Mouse (Mus musculus) yolk sac, embryonic 10.5 days (tissue): ENCODE data around the gene Pla2g1b.

ENCODE experiments used
- DNase-seq: peaks from one replicate; pipeline ENCODE4 v3.0.0-alpha.2; 2017; ENCODE audit warnings: low spot score

Gene Pla2g1b

GRCm38 (mm10) chr5:115444130-115444529, 21.9 kb upstream of the Pla2g1b start:
- no peak for DNase-seq

GRCm38 (mm10) chr5:115447108-115447507, 19.0 kb upstream of the Pla2g1b start:
- DNase-seq, result no peak

- DNase-seq, result no peak
Observed at GRCm38 (mm10) chr5:115449247-115449646, 16.8 kb upstream of the Pla2g1b start.

GRCm38 (mm10) chr5:115450410-115451317, 15.4 kb upstream of the Pla2g1b start:
- peak; percentile 9 for DNase-seq

- DNase-seq, result no peak
Observed at GRCm38 (mm10) chr5:115454422-115455090, 11.5 kb upstream of the Pla2g1b start.

GRCm38 (mm10) chr5:115455838-115456237, 10.2 kb upstream of the Pla2g1b start:
- DNase-seq, result no peak

GRCm38 (mm10) chr5:115458918-115459317, 7.1 kb upstream of the Pla2g1b start:
- peak; percentile 36 for DNase-seq

- no peak for DNase-seq
Observed at GRCm38 (mm10) chr5:115464408-115465115, 1.5 kb upstream of the Pla2g1b start.

- DNase-seq, result no peak
Observed at GRCm38 (mm10) chr5:115469791-115470190, 3.7 kb downstream of the Pla2g1b start.

- no peak for DNase-seq
Observed at GRCm38 (mm10) chr5:115470766-115471531, 4.9 kb downstream of the Pla2g1b start.

GRCm38 (mm10) chr5:115473191-115473590, 7.1 kb downstream of the Pla2g1b start:
- no peak for DNase-seq

- no peak for DNase-seq
Observed at GRCm38 (mm10) chr5:115474174-115474828, 8.2 kb downstream of the Pla2g1b start.

GRCm38 (mm10) chr5:115475337-115476106, 9.5 kb downstream of the Pla2g1b start:
- peak; percentile 76 for DNase-seq

GRCm38 (mm10) chr5:115476107-115476727, 10.2 kb downstream of the Pla2g1b start:
- DNase-seq, result no peak

GRCm38 (mm10) chr5:115479561-115479960, 13.5 kb downstream of the Pla2g1b start:
- DNase-seq, result no peak

GRCm38 (mm10) chr5:115480101-115480500, 14.0 kb downstream of the Pla2g1b start:
- no peak for DNase-seq

GRCm38 (mm10) chr5:115482390-115483265, 16.6 kb downstream of the Pla2g1b start:
- DNase-seq, result no peak

GRCm38 (mm10) chr5:115483385-115483784, 17.3 kb downstream of the Pla2g1b start:
- DNase-seq, result no peak
